Mouse (Mus musculus) spleen, adult 2 months (tissue): ENCODE results near the gene Tulp3.

Experiments
- CTCF ChIP-seq: fragments of 200-500 bp; IDR thresholded peaks from 2 replicates; pipeline ENCODE4 v1.5.1; 2011; ENCODE audit warnings: mild to moderate bottlenecking, inconsistent platforms; ENCODE audit not compliant: insufficient read depth, insufficient read length, insufficient replicate concordance; ENCODE audit errors: extremely low read depth
- POLR2A ChIP-seq: fragments of 200-500 bp; IDR thresholded peaks from 2 replicates; pipeline ENCODE4 v1.6.1; 2011; ENCODE audit warnings: low read depth, low read length, inconsistent platforms

DNA sequence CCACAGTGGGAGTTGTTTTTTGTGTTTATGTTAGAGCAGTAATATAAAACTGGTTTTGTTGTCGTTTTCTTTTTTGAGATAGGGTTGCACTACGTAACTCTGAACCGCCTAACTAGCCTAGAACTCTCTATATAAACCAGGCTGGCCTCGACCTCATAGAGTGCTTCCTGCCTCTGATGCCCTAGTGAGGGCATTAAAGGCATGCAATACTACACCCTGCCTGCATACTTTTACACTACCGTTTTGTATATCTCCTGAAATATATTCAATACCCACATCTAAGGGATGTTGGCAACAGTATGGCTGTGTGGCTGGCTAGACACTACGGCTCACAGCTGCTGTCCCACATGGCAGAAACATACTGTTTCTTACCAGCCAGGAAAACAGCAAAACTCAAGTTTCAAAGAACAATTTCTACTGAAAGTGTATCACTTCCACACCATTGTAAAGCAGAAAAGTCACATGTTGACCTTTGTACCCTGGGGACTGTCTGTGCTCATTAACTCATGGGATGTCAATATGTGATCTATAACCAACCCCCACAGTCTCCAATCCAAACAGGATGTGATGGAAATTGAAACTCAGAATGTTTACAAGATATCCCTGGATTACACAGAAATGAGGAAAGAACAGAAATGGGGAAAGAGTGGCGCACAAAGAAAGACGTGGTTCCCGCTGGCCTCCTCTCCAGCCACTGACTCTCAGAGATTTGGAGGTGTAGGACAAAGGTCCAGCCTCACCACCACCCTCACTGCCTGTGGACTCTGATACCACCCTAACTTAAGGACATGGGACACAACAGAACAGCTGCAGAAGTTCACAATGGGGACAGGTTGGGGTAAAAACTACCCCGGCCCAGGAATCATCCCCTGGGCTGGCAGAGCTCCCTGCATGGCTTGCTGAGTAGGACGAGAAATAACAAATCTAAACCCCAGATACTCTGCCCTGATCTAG lies 78.2 kb downstream of the Tulp3 start:
- TF ChIP-seq POLR2A (no peak), CTCF (no peak)
